Mouse (Mus musculus): ENCODE data around the gene Gfer. TPM values are rescaled to one million over a fixed set of nuclear protein-coding genes. Genes with fewer than 3 reads are reported as not detected.
"Not testable (repeated sequence)": the region's sequence is repeated elsewhere in the genome, so short reads cannot be mapped to it uniquely, and the experiment has no call there.

Gfer gene
- total RNA-seq, 2 experiments from 2014 or later = 15.9 to 16.2 TPM

DNA sequence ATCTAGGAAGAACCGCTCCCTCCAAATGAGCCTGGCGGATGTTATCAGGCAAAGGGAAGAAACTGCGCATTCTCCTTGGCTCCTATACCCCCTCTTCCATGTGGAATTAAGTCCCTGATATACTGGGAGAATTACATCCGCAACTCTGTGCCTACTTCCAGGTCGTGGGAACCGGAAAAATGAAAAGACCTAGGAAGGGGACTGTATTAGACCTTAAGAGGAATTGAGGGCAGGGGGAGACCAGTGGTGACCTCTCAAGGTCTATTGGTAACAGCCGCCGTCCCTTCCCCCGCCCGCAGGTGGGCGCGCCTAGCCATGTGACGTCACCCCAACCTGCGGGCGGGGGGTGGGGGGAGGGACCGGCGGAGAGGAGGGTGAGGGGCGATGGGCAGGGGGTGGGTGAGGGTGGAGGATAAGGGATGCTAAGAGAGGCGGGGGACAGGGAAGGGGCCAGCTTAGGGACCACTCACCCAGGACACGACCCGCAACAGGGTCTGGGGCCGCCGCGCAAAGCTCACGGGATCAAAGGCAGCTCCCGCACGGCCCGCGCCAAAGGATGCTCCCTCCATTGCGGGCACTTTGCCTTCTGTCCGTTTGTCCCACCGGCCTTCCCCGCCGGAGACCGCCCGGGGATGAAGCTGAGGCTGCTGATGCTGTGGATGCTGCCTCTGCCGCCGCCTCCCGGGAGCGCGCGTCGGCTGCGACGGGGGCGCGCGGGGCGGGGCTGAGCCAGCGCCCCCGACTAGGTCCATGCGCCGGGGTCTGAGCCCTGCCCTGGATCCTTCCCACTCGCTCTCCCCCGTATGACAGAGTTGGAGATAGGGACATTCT lies 6.5 kb downstream of the Gfer start, which contains the start of gene Syngr3:
TSS of gene Syngr3 (minus strand) at position 705 of the 831 bp plus-strand sequence.
- no peak for DNase-seq
- intact Hi-C loops (cut with DNase I) = no loop called here

DNA sequence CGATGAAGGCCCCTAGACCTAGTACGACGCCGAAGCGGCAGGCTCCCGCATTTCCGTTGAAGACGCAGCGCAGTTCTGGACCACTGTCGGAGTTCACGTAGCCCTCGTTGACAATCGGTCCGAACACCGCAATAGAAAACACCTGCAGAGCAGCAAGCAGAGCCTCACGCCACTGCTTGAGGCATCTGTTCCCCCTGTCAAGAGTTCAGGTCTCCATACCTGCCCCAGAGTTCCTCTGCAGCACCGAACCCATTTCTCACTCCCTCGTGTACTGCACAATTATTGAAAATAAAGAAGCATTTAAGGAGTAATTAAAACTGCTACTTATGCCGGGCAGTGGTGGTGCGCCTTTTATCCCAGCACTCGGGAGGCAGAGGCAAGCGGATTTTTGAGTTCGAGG lies 8.4 kb downstream of the Gfer start:
- intact Hi-C loops (cut with DNase I) = no loop called here
- no peak for DNase-seq

DNA sequence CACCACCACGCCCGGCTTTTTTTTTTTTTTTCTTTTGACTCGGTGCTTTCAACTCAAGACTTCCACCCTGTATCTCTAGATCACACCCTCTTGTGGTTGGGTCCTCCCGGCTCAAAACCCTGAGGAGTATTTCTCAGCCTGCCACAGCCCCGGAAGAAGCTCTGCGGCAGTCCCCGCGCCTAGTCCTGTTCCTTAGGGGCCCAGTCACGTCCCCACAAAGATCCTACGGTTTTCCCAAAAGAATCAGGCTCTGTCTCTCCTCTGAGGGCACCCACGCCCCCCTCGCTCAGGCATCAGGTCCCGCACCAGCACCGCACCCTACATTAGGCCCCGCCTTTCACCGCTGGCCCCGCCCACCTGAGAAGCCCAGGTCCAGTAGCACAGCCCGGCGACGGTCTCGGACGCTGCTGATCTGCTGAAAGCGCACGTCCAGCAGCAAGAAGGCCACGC lies 8.8 kb downstream of the Gfer start:
- DNase-seq = peak; percentile 48
- intact Hi-C loops (cut with DNase I) = no loop called here

DNA sequence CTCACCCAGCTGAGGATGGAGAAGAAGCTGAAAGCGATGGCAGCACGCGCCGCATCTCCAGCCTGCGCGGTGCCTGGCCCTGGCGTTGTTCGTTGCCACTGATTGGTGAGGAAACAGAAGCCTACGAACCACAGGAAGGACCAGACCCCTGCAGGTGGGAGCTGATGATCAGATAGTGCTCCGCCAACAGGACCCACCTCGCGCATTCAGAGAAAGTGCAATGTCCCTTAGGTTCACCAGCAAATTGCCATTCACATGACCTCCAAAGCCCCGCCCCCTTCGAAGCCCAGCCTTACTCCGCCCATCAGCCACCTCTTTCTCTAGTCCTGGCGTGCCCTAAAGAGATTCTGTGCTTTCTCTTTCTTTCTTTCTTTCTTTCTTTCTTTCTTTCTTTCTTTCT lies 9.4 kb downstream of the Gfer start:
- DNase-seq = peak in 1 of 2 experiments; percentile 35
- intact Hi-C loops (cut with DNase I) = no loop called here

DNA sequence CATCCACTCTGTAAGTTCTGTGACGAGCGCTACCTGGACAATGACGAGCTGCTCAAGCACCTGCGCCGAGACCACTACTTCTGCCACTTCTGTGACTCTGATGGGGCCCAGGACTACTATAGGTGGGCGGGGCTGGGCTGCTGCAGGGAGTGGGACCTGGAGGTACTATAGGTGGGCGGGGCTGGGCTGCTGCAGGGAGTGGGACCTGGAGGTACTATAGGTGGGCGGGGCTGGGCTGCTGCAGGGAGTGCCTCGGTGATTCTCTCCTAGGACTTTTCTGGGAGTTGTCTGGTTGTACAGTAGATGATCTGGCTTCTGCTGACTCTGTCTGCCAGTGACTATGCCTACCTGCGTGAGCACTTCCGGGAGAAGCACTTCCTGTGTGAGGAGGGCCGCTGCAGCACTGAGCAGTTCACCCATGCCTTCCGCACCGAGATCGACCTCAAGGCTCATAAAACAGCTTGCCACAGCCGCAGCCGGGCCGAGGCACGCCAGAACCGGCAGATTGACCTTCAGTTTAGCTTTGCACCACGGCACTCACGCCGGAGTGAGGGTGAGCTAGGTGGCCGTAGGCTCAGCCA lies 18.4 kb downstream of the Gfer start:
- DNase-seq = no peak
- intact Hi-C loops (cut with DNase I) = no loop called here

DNA sequence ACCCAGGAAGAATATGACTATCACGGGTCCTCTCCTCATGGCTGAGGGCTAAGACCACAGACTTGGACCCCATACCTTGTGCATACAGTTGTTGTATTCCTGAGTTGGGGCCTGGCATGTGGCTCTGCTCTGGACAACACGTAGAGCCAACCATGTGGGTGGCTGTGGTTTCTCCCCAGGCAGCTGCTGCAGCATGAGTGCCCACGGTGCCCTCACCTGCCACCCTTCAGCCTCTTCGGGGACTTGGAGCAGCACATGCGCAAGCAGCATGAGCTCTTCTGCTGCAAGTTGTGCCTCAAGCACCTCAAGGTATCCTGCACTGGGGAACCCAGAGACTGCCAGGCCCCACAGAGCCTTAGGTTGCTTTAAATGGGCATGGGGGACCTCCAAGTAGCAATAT lies 19.1 kb downstream of the Gfer start:
- intact Hi-C loops (cut with DNase I) = no loop called here
- no peak for DNase-seq

DNA sequence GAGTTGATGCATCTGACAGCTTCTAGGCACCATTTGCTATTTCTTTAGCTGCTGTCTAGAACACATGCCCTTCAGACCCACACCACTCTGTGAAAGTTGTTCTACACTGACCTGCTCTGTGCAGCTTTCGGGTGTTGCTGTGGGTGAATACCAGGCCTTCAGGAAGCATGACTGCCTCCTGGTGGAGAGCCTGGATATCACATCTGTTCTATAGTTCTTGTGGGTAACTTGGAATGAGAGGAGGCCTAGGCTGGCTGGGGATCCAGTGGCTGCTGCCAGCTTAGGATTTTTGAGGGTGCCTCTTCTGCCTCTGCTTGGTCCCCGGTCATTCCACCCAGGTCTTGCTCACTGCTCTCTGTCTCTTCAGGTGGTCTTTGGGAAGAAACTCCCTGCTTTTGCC lies 19.8 kb downstream of the Gfer start:
- DNase-seq = peak; percentile 74 to 85
- intact Hi-C loops (cut with DNase I) = no loop called here

DNA sequence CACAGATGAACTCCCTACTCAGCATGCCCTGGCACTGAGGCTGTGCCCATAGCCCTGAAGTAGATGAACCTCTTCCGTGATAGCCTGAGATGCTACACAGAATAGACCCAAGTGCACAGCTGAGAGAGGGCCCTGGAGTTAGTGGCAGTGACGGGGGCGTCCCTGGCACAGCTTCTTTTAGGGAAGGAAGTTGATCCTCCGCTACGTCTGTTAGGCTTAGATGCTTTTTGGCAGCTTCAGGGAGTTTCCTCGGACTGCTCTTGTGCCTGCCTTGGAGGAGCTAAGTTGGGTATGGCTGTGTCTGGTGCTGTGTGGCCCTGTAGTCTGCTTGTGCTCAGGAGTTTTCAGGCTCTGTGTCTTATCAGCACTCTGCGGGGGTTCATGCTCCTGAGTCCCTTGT lies 21.7 kb downstream of the Gfer start:
- no peak for DNase-seq
- intact Hi-C loops (cut with DNase I) = no loop called here

DNA sequence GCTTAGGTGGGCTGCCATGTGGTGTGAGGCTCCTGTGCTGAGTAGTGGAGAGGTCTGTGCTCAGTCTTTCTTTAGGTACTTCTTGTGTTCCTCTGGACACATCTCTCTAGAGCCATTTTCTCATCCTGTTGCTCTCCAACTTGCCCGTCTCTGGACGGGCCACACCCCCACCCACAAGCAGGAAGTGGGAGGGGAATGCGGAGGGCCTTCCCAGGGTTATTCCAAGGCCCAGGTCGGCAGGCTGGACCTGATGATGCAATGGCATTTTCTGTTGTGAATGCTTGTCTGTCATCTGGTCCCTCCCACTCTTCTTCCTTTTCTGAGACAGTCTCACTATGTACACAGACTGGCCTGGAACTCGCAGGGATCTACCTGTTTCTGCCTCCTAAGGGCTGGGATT lies 23.8 kb downstream of the Gfer start:
- peak in 1 of 2 experiments; percentile 56 for DNase-seq
- intact Hi-C loops (cut with DNase I) = no loop called here

DNA sequence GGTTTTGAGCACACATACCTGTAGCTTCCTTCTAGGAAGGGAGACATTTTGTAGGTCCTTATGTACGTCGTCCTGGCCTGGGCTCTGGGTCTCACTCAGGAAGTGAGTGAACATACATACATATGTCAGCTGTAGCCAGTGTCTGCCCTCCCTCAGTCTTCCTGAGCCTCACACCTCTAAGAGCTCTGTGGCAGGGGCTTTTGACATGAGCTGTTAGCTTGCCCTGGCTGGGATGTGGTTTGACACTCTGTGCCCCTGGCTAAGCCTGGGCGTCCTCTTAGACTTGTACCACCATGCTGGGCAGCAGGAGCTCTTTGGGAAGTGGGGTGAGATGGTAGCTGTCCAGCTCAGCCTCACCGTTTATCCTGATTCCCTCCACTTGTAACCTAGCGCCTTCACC lies 24.6 kb downstream of the Gfer start:
- no peak for DNase-seq
- intact Hi-C loops (cut with DNase I) = loop anchor here (2.0 kb wide), 1 partner anchor 21 kb away; no protein-coding TSS in a partner anchor

DNA sequence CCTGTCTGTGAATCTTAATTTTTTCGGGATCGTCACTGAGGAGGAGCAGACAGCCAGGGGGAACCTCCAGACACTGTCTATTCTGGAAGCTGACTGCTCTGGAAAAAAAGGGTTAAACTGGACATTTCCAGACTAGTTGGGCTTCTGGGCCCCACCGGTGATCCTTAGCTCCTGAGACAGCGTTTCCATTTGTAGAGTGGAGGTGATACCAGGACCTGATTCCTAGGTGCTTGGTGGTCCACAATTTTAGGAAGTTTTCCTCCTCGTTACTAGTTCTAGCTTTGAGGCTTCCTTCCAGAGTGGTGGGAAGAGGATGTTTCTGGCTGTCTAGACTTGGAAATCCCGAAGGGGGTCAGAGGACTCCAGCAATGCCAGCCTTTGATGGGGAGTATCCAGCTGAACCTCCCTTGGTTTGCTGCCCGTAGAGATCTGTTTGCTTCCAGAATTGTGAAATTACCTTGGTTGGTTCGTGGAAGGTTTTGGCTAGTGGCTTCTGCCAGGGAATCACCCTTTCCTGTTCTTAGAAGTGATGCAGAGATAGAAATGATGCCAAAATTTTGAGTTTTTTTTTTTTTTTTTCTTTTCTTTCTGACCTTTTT lies 25.6 kb downstream of the Gfer start:
- intact Hi-C loops (cut with DNase I) = loop anchor here (2.0 kb wide), 1 partner anchor 22 kb away; no protein-coding TSS in a partner anchor
- no peak for DNase-seq

DNA sequence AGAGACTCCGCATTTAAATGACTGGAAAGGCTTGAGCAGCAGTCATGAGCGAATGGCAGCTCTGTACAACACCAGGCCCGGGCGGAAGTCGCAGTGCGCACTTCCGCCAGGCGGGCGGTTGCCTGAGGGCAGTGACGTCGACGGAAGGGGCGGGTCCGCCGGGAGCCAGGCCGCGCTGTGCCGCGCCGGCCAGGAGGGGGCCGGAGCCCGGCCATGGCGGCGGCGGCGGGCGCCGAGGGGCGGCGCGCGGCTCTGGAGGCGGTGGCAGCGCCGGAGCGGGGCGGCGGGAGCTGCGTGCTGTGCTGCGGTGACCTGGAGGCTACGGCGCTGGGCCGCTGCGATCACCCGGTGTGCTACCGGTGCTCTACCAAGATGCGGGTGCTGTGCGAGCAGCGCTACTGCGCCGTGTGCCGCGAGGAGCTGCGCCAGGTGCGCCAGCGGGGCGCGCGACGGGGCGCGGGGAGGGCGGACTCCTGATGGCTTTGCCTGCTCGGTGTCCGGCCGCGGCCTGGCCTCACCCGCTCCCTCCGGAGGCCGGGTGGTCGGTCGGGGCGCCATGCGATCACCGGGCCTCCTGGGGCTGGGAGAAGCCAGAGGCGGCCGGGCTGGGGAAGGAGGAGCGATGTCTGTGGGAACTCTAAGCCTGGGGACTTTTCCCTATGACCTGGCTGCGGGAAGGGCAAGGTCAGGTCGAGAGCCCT lies 26.3 kb downstream of the Gfer start, which contains the start of gene Zfp598:
TSS of gene Zfp598 (plus strand) at position 143 of the 701 bp plus-strand sequence.
- peak; percentile 98 to 99 for DNase-seq
- intact Hi-C loops (cut with DNase I) = loop anchor here (2.0 kb wide), 1 partner anchor 23 kb away; no protein-coding TSS in a partner anchor

DNA sequence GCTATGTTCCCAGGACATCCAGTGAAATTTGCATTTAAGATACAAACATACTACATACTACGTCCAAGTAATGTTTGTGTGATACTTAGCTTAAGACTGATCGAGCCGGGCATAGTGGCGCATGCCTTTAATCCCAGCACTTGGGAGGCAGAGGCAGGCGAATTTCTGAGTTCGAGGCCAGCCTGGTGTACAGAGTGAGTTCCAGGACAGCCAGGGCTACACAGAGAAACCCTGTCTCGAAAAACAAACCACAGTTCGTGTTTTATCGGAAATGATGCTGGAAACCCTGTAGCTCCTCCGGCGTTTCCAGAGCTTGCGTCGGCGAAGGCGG lies 26.8 kb downstream of the Gfer start:
- DNase-seq; intact Hi-C loops (cut with DNase I): not testable (repeated sequence)

DNA sequence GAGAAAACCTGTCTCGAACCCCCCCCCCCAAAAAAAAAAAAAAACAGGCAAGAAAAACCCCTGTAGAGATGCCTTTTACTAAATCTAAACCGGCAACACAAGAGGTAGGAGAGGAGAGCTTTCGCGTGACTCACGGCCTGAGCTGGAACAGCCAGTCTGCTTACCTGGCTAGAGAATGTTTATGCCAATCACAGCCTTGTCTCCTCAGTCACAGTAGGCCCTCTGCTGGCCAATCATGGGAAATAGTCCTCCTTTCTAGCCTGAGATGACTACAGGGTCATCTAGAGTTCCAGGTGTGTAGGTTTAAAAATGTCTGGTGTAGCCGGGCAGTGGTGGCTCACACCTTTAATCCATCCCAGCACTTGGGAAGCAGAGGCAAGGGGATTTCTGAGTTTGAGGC lies 28.5 kb downstream of the Gfer start:
- peak; percentile 53 to 63 for DNase-seq
- intact Hi-C loops (cut with DNase I) = no loop called here

DNA sequence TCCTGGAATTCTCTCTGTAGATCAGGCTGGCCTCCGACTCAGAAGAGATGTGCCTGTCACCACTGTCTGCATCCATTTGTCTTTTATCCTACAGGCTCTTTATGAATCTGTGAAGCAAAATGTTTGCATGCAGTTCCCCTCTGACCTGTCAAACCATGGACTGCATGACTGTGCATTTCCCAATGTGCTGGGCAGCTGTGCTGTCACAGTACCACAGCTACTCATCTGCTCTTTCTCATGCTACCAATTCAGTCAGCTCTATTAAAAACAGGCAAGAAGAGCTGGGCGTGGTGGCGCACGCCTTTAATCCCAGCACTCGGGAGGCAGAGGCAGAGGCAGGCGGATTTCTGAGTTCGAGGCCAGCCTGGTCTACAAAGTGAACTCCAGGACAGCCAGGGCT lies 28.9 kb downstream of the Gfer start:
- intact Hi-C loops (cut with DNase I) = not testable (repeated sequence)

DNA sequence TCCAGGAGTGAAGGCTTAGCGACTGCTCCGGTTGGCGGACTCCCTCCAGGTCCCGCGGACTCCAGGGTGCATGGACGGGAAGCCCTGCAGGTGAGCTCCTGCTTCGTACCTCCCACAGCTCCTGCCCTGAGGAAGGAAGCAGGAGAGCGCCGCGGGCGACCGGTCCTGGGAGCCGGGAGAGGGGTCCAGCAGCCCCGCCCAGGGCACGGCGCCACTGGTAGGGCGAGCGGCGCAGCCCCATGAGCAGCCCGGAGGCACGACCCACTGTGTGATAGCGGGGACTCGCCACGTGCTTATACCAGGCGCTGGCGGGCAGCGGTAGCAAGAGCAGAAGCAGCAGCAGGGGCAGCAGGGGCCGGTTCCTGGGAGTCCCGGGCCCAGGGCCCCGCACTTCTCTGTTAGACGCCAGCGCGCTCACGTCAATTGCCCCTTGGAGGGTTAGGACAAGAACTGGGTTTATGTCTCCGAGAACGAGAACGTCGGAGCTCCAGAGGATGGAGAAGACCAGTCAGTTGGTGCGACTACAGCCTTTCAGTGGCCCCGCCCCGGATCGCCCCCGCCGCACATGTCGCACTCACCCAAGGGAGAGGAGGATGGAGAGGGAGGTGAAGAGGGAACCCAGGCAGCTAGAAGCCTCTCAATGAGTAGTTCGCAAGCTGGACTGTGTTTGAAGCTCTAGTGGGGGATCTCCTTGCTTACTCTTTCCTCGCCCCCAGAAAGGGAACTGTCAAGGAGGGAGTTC lies 37.8 kb downstream of the Gfer start, which contains the start of gene Npw:
TSS of gene Npw (minus strand) at position 441 of the 742 bp plus-strand sequence.
- intact Hi-C loops (cut with DNase I) = no loop called here
- DNase-seq = peak; percentile 23 to 34

More for the DNA sequence above, 28.9 kb downstream of the Gfer start:
- DNase-seq = not testable (repeated sequence)

DNA sequence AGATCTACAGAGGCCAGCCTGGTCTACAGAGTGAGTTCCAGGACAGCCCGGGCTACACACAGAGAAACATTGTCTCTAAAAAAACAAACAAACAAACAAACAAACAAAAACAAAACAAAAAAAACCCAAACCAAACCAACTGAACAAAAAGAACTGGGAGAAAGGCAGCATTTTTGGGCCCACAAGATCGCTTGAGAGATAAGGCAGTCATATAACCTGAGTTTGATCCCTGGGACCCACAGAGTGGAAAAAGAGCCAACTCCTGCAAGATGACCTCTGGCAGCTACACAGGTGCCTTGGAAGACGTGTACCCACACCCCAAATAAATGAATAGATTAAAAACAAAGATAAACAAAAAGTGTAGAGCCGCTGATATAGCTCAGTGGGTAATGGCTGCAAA lies 41.0 kb downstream of the Gfer start:
- intact Hi-C loops (cut with DNase I) = loop anchor here (1.0 to 5.0 kb wide), 3 partner anchors 27 to 116 kb away; no protein-coding TSS in a partner anchor

DNA sequence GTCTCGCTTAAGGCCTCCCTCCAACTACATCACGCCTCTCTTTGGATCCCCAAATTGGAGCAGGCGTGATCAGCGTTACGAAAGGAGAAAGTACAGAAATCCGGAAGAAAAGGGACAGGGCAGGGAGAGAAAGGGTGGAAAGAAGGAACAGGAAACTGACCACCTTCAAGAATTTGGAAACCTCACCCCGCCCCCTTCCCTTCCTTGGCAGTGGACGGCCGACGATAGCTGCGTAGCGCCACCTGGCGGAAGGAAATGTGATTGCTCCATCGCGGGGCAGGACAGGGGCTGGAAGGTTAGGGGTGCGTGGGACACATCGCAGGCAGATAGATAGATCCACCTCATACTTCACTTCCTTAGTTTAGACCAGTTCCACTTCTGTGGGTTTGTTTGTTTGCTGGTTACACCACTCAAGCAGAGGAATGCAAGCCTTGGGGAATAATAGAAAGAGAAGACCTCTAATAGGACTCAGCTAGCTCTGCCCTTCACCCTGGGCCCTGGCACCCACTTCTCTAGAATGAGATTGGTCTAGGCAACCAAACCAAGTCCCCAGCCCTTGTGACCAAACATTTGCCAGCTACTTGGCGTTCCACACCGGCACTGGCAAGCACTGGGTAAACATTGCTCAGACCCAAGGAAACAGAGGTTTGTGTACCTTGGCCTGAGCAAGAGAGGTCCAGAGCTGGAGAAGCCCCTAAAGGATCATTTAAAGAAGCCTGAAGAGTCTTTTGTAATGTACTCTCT lies 41.8 kb downstream of the Gfer start:
- DNase-seq = peak; percentile 80 to 88
- intact Hi-C loops (cut with DNase I) = loop anchor here (1.0 to 5.0 kb wide), 3 partner anchors 26 to 115 kb away; no protein-coding TSS in a partner anchor

More for the DNA sequence above, 41.0 kb downstream of the Gfer start:
- no peak for DNase-seq

DNA sequence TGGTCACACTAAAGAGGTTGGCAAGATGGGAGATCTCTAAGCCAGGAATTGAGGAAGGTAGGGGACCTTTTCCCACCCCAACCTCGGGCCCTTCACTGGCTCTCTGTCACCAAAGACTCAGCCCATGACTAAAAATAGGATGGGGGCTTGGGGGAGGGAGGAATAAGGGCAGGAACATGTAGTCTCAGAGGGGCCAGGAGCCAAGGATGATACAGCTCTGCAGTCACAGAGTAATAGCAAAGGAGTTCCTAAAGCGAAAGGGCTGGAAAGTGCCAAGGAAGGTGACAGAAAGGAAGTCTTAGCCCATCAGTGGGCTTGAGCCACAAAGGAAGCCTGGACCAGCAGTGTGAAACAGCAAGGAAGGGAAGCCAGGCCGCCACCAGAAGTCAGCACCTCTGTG lies 44.1 kb downstream of the Gfer start:
- no peak for DNase-seq
- intact Hi-C loops (cut with DNase I) = loop anchor here (2.0 to 5.0 kb wide), 2 partner anchors 19 to 35 kb away; partner anchors contain the start of genes Nthl1 and Tsc2
